Mouse (Mus musculus): ENCODE results near the gene Dicer1. TPM values are rescaled to one million over a fixed set of nuclear protein-coding genes. Genes with fewer than 3 reads are reported as not detected.

The Dicer1 gene
- total RNA-seq, 2 experiments from 2014 or later: 14.3 to 27.6 TPM

Other genes with a start within 250 kb of the Dicer1 start
- not detected in 2 replicates for gene Clmn, start 113.1 kb upstream of the Dicer1 start, total RNA-seq (2015; ENCODE audit: low replicate concordance)
- not detected in 2 replicates for gene Clmn, start 113.1 kb upstream of the Dicer1 start, total RNA-seq (2017; ENCODE audit: low replicate concordance)

Data from erythroid progenitor cell, adult 5-6 weeks (primary cell).